Mouse (Mus musculus): ENCODE measurements around the gene Tha1. TPM values are rescaled to one million over a fixed set of nuclear protein-coding genes. Genes with fewer than 3 reads are reported as not detected.

The Tha1 gene
- polyA plus RNA-seq, 2 experiments from 2014 or later: 8.5 to 10.0 TPM

- peak; percentile 46 for ATAC-seq
Observed at GRCm38 (mm10) chr11:117824060-117824969, 49.0 kb downstream of the Tha1 start.

GRCm38 (mm10) chr11:117823411-117823810 lies 49.9 kb downstream of the Tha1 start:
- no peak for ATAC-seq

- no peak for ATAC-seq
Observed at GRCm38 (mm10) chr11:117822728-117823241, 50.5 kb downstream of the Tha1 start.

GRCm38 (mm10) chr11:117821868-117822267 lies 51.4 kb downstream of the Tha1 start:
- no peak for ATAC-seq

- ATAC-seq: no peak
Observed at GRCm38 (mm10) chr11:117820173-117820572, 53.1 kb downstream of the Tha1 start.

- no peak for ATAC-seq
Observed at GRCm38 (mm10) chr11:117819095-117819494, 54.2 kb downstream of the Tha1 start.

Other genes with a start within 250 kb of the Tha1 start
- 10 to 100 TPM; 19.6 to 21.4 TPM for gene Tnrc6c, start 219.2 kb downstream of the Tha1 start, polyA plus RNA-seq (2017; shearing (Covaris generic))
- gene Tmc8, start 91.4 kb downstream of the Tha1 start, polyA plus RNA-seq (2017; shearing (Covaris generic)): 10 to 100 TPM; 35.1 to 41.6 TPM
- 100 to 1,000 TPM in 1 of 2 experiments, 10 to 100 TPM in 1; 85.5 to 146 TPM for gene Tmc6, start 91.3 kb downstream of the Tha1 start, polyA plus RNA-seq (2017; shearing (Covaris generic))
- gene 6030468B19Rik, start 75.8 kb downstream of the Tha1 start, polyA plus RNA-seq (2017; shearing (Covaris generic)): 1 to 10 TPM in 1 of 2 experiments, not detected in 1; 1.0 TPM
- 1 to 10 TPM; 1.0 to 3.2 TPM for gene Gm20708, start 63.8 kb downstream of the Tha1 start, polyA plus RNA-seq (2017; shearing (Covaris generic))
- gene Syngr2, start 63.8 kb downstream of the Tha1 start, polyA plus RNA-seq (2017; shearing (Covaris generic)): 100 to 1,000 TPM; 110 to 153 TPM
- 10 to 100 TPM; 24.8 to 42.0 TPM for gene Afmid, start 47.6 kb downstream of the Tha1 start, polyA plus RNA-seq (2017; shearing (Covaris generic))
- 10 to 100 TPM; 31.4 to 55.1 TPM for gene Tk1, start 47.4 kb downstream of the Tha1 start, polyA plus RNA-seq (2017; shearing (Covaris generic))
- gene Birc5, start 24.2 kb downstream of the Tha1 start, polyA plus RNA-seq (2017; shearing (Covaris generic)): 10 to 100 TPM; 16.9 to 31.5 TPM
- gene Tmem235, start 12.7 kb downstream of the Tha1 start, polyA plus RNA-seq (2017; shearing (Covaris generic)): not detected
- 10 to 100 TPM; 34.4 to 35.5 TPM for gene Socs3, start 96.6 kb upstream of the Tha1 start, polyA plus RNA-seq (2017; shearing (Covaris generic))
- gene Pgs1, start 112.8 kb upstream of the Tha1 start, polyA plus RNA-seq (2017; shearing (Covaris generic)): 10 to 100 TPM; 34.3 to 38.8 TPM